Comparison of ENCODE assay signal across 8 mouse cellular contexts in the genomic region with DNA sequence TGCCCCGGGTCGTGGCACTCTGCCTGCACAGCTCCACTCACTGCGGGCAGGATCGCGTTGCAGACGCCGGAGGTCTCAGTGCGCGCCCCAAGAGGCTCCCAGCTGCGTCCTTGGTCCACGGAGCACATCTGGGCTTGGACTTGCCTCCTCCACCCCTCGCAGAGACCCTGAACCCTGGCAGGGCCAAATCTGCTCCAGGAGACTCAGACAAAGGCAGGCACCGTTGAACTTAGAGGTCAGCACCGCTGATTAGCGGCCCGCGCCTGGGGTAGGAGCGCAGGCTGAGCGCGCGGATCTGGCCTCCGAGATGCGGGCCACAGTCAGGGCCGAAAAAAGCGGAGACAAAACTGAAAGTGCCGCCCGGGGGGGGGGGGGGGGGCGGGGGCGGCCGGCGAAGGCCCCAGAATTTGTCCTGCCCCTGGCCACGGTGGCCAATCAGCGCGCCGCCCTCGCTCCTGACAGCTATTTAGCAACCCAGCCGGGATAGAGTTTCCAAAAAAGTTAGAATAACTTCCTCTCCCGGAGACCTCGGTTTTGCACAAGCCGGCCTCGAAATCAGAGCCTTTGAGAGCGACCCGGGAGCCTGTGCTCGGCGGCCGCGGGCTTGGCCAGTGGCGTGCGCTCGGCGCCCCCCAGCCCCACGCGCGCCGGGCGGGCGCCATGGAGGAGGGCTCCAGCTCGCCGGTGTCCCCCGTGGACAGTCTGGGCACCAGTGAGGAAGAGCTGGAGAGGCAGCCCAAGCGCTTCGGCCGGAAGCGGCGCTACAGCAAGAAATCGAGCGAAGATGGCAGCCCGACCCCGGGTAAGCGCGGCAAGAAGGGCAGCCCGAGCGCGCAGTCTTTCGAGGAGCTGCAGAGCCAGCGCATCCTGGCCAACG. TPM values are rescaled to one million over a fixed set of nuclear protein-coding genes. Genes with fewer than 3 reads are reported as not detected.
DNase-seq lines count a peak whose midpoint lies in the region; ATAC-seq and TF ChIP-seq lines count a peak whose summit lies in the region.

Gene Twist2, plus strand, starts transcription at position 495 of the 877 bp plus-strand sequence.

- intact Hi-C loops in gastrocnemius, adult 2 months (cut with DNase I), result no loop called here

- DNase-seq in 3T3-L1 (ENCODE audit: low read depth, low spot score), result peak; percentile 94
- peak; percentile 49 to 59 for DNase-seq in adrenal gland, postnatal 36 days
- DNase-seq in gastrocnemius, adult 2 months, result peak; percentile 84
- no peak for DNase-seq in liver, adult 2 months (ENCODE audit: extremely low read depth, low read depth, low spot score)
- DNase-seq in neural tube, embryonic 10.5 days (ENCODE audit: extremely low spot score, low spot score), result peak; percentile 82
- DNase-seq in urinary bladder, postnatal 25 days (ENCODE audit: low spot score), result peak; percentile 51
- no peak for DNase-seq in thymus, postnatal 10 days (ENCODE audit: low spot score in 2 of 2)

- H3K4me2 ChIP-seq in hindbrain, embryonic 13.5 days, result peak within 1 kb of the TSS; percentile 81

- H3K79me2 ChIP-seq in liver, adult 2 months (ENCODE audit: control insufficient read depth, insufficient read depth, low read length), result no peaks in the 10 kb centered on the region

- H3K4me3 ChIP-seq in gastrocnemius, adult 2 months, result peak within 1 kb of the TSS; percentile 74
- H3K4me3 ChIP-seq in hindbrain, embryonic 13.5 days, result peak within 1 kb of the TSS; percentile 46
- H3K4me3 ChIP-seq in liver, adult 2 months (ENCODE audit: insufficient read depth, low read depth, low read length), result peak within 1 kb of the TSS; percentile 42

- no peak for TF ChIP-seq POLR2A in liver, adult 2 months (IDR thresholded peaks at IDR 0.05; ENCODE audit: extremely low read depth, insufficient read depth, low read length)

- under 1% methylated on average over 71 of the region's 77 CpGs for WGBS in hindbrain, embryonic 13.5 days
- WGBS in liver, adult 2 months, result 2% methylated on average over 71 of the region's 77 CpGs

- no peak for ATAC-seq in hindbrain, embryonic 13.5 days (ENCODE audit: low FRiP score)

- peak; percentile 11; the same call in 1 of the 2 replicates for TF ChIP-seq CTCF in gastrocnemius, adult 2 months (IDR thresholded peaks at IDR 0.05)
- no peak for TF ChIP-seq CTCF in liver, adult 2 months (IDR thresholded peaks at IDR 0.05; ENCODE audit: low read depth, low read length)

- H3K9me3 ChIP-seq in hindbrain, embryonic 13.5 days, result no peaks in the 10 kb centered on the region

- peak within 1 kb of the TSS; percentile 60; the same call in 1 of the 2 replicates for H3K9ac ChIP-seq in hindbrain, embryonic 13.5 days
- peak within 1 kb of the TSS; percentile 28; the same call in 1 of the 2 replicates for H3K9ac ChIP-seq in liver, adult 2 months (ENCODE audit: low read depth, low read length)

- no peaks in the 10 kb centered on the region for H3K36me3 ChIP-seq in hindbrain, embryonic 13.5 days
- H3K36me3 ChIP-seq in liver, adult 2 months (ENCODE audit: control insufficient read depth, insufficient read depth, low read length), result no peaks in the 10 kb centered on the region

- H3K27me3 ChIP-seq in hindbrain, embryonic 13.5 days, result peaks cover 81% of the 10 kb centered on the region
- H3K27me3 ChIP-seq in liver, adult 2 months (ENCODE audit: control insufficient read depth, insufficient read depth, low read length), result peaks cover 6% of the 10 kb centered on the region

- H3K27ac ChIP-seq in gastrocnemius, adult 2 months, result peak within 1 kb of the TSS; percentile 82
- no peak within 1 kb of the TSS for H3K27ac ChIP-seq in hindbrain, embryonic 13.5 days
- no peak within 1 kb of the TSS for H3K27ac ChIP-seq in liver, adult 2 months (replicated peaks; ENCODE audit: insufficient read depth, low read depth, low read length)

- H3K4me1 ChIP-seq in hindbrain, embryonic 13.5 days (replicated peaks), result peaks cover 27% of the 10 kb centered on the region
- no peaks in the 10 kb centered on the region for H3K4me1 ChIP-seq in liver, adult 2 months (ENCODE audit: control insufficient read depth, insufficient read depth, low read length)

RNA-seq across cellular contexts. Expression of gene Twist2, which starts in this region (rescaled TPM):
- total RNA-seq in adrenal gland, postnatal 36 days (2021), result 1 to 10 TPM; 2.5 to 4.0 TPM
- 1 to 10 TPM in 1 of 2 experiments, under 1 TPM in 1; 0.97 to 3.0 TPM for total RNA-seq in gastrocnemius, adult 2 months (2021)
- 0.87 and 1.3 TPM in 2 replicates for polyA plus RNA-seq in hindbrain, embryonic 13.5 days (2015; fragmentation: Nextera tagmentation; extraction: Ambion mirVana)
- total RNA-seq in liver, adult 2 months (2014; rRNA removed), result 0.13 TPM in 1 of 2 replicates, not detected in the other
- 0.15 and 0.16 TPM in 2 replicates for polyA plus RNA-seq in liver, adult 2 months (2012; rRNA removed)

Comparison
In these comparisons a context has a peak if more than half of its experiments do, and no peak if none do; other contexts are left out.
1. DNase-seq: peak in 3T3-L1 (single experiment), adrenal gland, postnatal 36 days (2 of 2), gastrocnemius, adult 2 months (single experiment), neural tube, embryonic 10.5 days (single experiment) and urinary bladder, postnatal 25 days (single experiment); none in liver, adult 2 months (single experiment) and thymus, postnatal 10 days (0 of 2).
2. Peak in every context shown above with its lines, with median percentiles within 50 percentile points of each other: H3K4me3 ChIP-seq.